Mouse (Mus musculus) mesoderm, embryonic 11.5 days (tissue): Measurements from ENCODE around the gene Irf9.
A peak's percentile ranks its signal among the peaks of the same experiment; 100 is the strongest.

ENCODE experiments used
- DNase-seq: peaks from one replicate; pipeline ENCODE4 v3.0.0-alpha.2; 2012; ENCODE audit warnings: low read depth, low spot score

Gene Irf9

GRCm38 (mm10) chr14:55580731-55581130 is 22.6 kb upstream of the Irf9 start:
- DNase-seq: no peak

- no peak for DNase-seq
Measured at GRCm38 (mm10) chr14:55581981-55582681, 21.2 kb upstream of the Irf9 start.

- no peak for DNase-seq
Measured at GRCm38 (mm10) chr14:55584303-55584701, 19.1 kb upstream of the Irf9 start.

- DNase-seq: peak; percentile 51
Measured at GRCm38 (mm10) chr14:55584702-55585565, 18.4 kb upstream of the Irf9 start, which contains the start of gene Emc9. Gene Emc9 (minus strand): TSS chr14:55585302.

GRCm38 (mm10) chr14:55585566-55585960 is 17.8 kb upstream of the Irf9 start:
- DNase-seq: no peak

GRCm38 (mm10) chr14:55586149-55586548 is 17.2 kb upstream of the Irf9 start:
- DNase-seq: no peak

GRCm38 (mm10) chr14:55589271-55589670 is 14.1 kb upstream of the Irf9 start:
- no peak for DNase-seq

- DNase-seq: no peak
Measured at GRCm38 (mm10) chr14:55589771-55590448, 13.5 kb upstream of the Irf9 start.

GRCm38 (mm10) chr14:55590748-55591330 is 12.5 kb upstream of the Irf9 start, which contains the start of gene Psme2:
Gene Psme2 (minus strand): TSS chr14:55591113.
- peak; percentile 96 for DNase-seq

GRCm38 (mm10) chr14:55591331-55591891 is 12.0 kb upstream of the Irf9 start, which contains the start of gene Rnf31:
Gene Rnf31 (plus strand): TSS chr14:55591708.
- peak; percentile 93 for DNase-seq

- no peak for DNase-seq
Measured at GRCm38 (mm10) chr14:55592226-55592625, 11.1 kb upstream of the Irf9 start.

GRCm38 (mm10) chr14:55596036-55596690 is 7.2 kb upstream of the Irf9 start:
- no peak for DNase-seq

- no peak for DNase-seq
Measured at GRCm38 (mm10) chr14:55598521-55599390, 4.6 kb upstream of the Irf9 start.

- peak; percentile 86 for DNase-seq
Measured at GRCm38 (mm10) chr14:55603633-55604576, 534 bp downstream of the Irf9 start.

- no peak for DNase-seq
Measured at GRCm38 (mm10) chr14:55604823-55605222, 1.5 kb downstream of the Irf9 start.

- DNase-seq: no peak
Measured at GRCm38 (mm10) chr14:55605743-55606459, 2.5 kb downstream of the Irf9 start.

- DNase-seq: no peak
Measured at GRCm38 (mm10) chr14:55608339-55608738, 5.0 kb downstream of the Irf9 start.

GRCm38 (mm10) chr14:55613346-55613745 is 10.0 kb downstream of the Irf9 start:
- no peak for DNase-seq
